20 mouse cellular contexts compared by ENCODE assay signal in the genomic region with DNA sequence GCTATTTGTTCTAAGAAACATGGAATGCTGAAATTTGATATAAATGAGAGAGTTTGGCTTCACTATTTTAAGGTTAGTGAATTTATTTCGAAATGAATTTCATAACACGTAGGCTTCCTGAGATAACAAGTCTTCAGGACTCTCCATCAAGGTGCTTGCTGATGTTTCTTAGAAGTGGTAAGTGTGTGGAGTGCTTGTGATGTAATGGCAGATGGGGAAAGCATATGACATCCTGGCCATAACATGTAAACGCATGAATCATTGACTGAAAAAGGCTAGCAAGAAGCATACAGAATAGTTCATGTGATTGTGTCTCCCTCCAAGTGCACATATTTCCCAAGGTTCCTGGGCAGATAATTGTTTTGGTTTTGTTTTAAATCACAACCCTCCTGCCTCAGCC. TPM values are rescaled to one million over a fixed set of nuclear protein-coding genes. Genes with fewer than 3 reads are reported as not detected.
"Had no signal": no experiment of that assay in that cellular context is flagged by ENCODE, and none has a peak within 500 bp of the region (broad histone marks: within the 10 kb centered on the region; RNA-seq: fewer than 3 reads in every experiment).

No protein-coding gene starts in this region.

- H3K4me1 ChIP-seq: stomach, embryonic 15.5 days had no signal

- DNase-seq: lung, adult 2 months; right cerebral cortex, postnatal 14 days; thymus, adult 2 months; thymus, postnatal 36 days had no signal

- H3K9ac ChIP-seq: liver, embryonic 14.5 days; lung, embryonic 15.5 days; midbrain, embryonic 13.5 days; midbrain, embryonic 15.5 days; neural tube, embryonic 12.5 days; stomach, embryonic 15.5 days had no signal

- H3K4me2 ChIP-seq: lung, embryonic 15.5 days; midbrain, embryonic 11.5 days; midbrain, embryonic 13.5 days; midbrain, embryonic 15.5 days; neural tube, embryonic 12.5 days; stomach, embryonic 15.5 days had no signal

- H3K9me3 ChIP-seq: lung, embryonic 15.5 days; megakaryocyte, embryonic 14.5 days; midbrain, embryonic 13.5 days; midbrain, embryonic 15.5 days; neural tube, embryonic 12.5 days; stomach, embryonic 15.5 days had no signal

- ATAC-seq: lung, postnatal 0 days; midbrain, embryonic 13.5 days; midbrain, embryonic 15.5 days had no signal

- H3K27ac ChIP-seq: liver, embryonic 14.5 days; lung, embryonic 15.5 days; macrophage; midbrain, embryonic 13.5 days; midbrain, embryonic 15.5 days; neural tube, embryonic 12.5 days; stomach, embryonic 15.5 days; stomach, postnatal 0 days had no signal

- H3K4me3 ChIP-seq: lung, embryonic 15.5 days; megakaryocyte, embryonic 14.5 days; midbrain, embryonic 13.5 days; midbrain, embryonic 15.5 days; neural tube, embryonic 12.5 days; stomach, embryonic 15.5 days had no signal

- H3K27me3 ChIP-seq: lung, embryonic 15.5 days; megakaryocyte, embryonic 14.5 days; midbrain, embryonic 13.5 days; midbrain, embryonic 15.5 days; neural tube, embryonic 12.5 days; stomach, embryonic 15.5 days had no signal

RNA-seq across cellular contexts. Expression of a gene that starts 50.2 kb away (rescaled TPM):
- polyA plus RNA-seq: liver, embryonic 14.5 days; liver, embryonic 16.5 days; lung, adult 2 months; lung, embryonic 15.5 days; lung, postnatal 0 days; macrophage; midbrain, embryonic 11.5 days; midbrain, embryonic 13.5 days; midbrain, embryonic 15.5 days; midbrain, postnatal 0 days; neural tube, embryonic 12.5 days; neural tube, embryonic 14.5 days; spleen, adult 2 months; stomach, embryonic 15.5 days; stomach, postnatal 0 days; thymus, adult 2 months; urinary bladder, adult 2 months had no signal
